Mouse (Mus musculus) kidney, postnatal 0 days (tissue): ENCODE data around the gene Rinl. TPM values are rescaled to one million over a fixed set of nuclear protein-coding genes. Genes with fewer than 3 reads are reported as not detected.
A peak's percentile ranks its signal among the peaks of the same experiment; 100 is the strongest.

Experiments
- ATAC-seq: fragments of 200-750 bp; cut with Nextera tagmentation; replicated peaks from 2 replicates; pipeline ENCODE4 v1.8.0; 2017; ENCODE audit warnings: low read depth, moderate number of reproducible peaks, moderate TSS enrichment, moderate library complexity; ENCODE audit not compliant: low FRiP score
- DNase-seq: peaks from one replicate; pipeline ENCODE4 v3.0.0-alpha.2; 2016; ENCODE audit warnings: low spot score
- H3K27ac ChIP-seq: fragments of 300-500 bp; sonication (generic); 2 replicates; pipeline ENCODE4 v1.5.1; 2014; ENCODE audit warnings: mild to moderate bottlenecking
- H3K27me3 ChIP-seq: fragments of 300-500 bp; sonication (generic); 2 replicates; pipeline ENCODE4 v1.6.1; 2014; ENCODE audit warnings: low read length, mixed read lengths; ENCODE audit not compliant: insufficient read depth
- H3K36me3 ChIP-seq: fragments of 300-500 bp; sonication (generic); 2 replicates; pipeline ENCODE4 v1.6.1; 2014; ENCODE audit warnings: low read length, mixed read lengths; ENCODE audit not compliant: insufficient read depth
- H3K4me1 ChIP-seq: fragments of 300-500 bp; sonication (generic); replicated peaks from 2 replicates; pipeline ENCODE4 v1.6.1; 2014; ENCODE audit warnings: antibody characterized with exemption, low read length, mixed read lengths; ENCODE audit not compliant: insufficient read depth
- H3K4me2 ChIP-seq: fragments of 300-500 bp; sonication (generic); 2 replicates; pipeline ENCODE4 v1.6.1; 2014; ENCODE audit warnings: mild to moderate bottlenecking, low read length, moderate library complexity, mixed read lengths
- H3K4me3 ChIP-seq: fragments of 300-500 bp; sonication (generic); replicated peaks from 2 replicates; pipeline ENCODE4 v1.5.1; 2014; ENCODE audit warnings: low read depth, low read length
- H3K9ac ChIP-seq: fragments of 300-500 bp; sonication (generic); 2 replicates; pipeline ENCODE4 v1.6.1; 2014; ENCODE audit warnings: low read depth, low read length
- H3K9me3 ChIP-seq: fragments of 300-500 bp; sonication (generic); replicated peaks from 2 replicates; pipeline ENCODE4 v1.6.1; 2016; ENCODE audit warnings: low read length, inconsistent platforms, mixed read lengths
- CTCF ChIP-seq: IDR thresholded peaks from 2 replicates; pipeline ENCODE4 v1.5.1; 2016; ENCODE audit warnings: antibody characterized with exemption, low read depth, mild to moderate bottlenecking, moderate library complexity
- WGBS: fragments of 180-500 bp; shearing (Covaris S2); extraction: QIAGEN DNeasy Blood & Tissue Kit; methylation state at CpG from one replicate; pipeline ENCODE4 v1.1.7; 2014; 5-methylcytosine and 5-hydroxymethylcytosine counted together
- polyA plus RNA-seq: library from polyadenylated mRNA; unstranded; fragments of >200 nt; fragmentation: Nextera tagmentation; extraction: Ambion mirVana; gene quantifications from 2 replicates; pipeline ENCODE4 v1.2.1, GENCODE M21; 2015

Gene Rinl
- polyA plus RNA-seq, 1 experiment from 2014 or later: 6.3 TPM

DNA sequence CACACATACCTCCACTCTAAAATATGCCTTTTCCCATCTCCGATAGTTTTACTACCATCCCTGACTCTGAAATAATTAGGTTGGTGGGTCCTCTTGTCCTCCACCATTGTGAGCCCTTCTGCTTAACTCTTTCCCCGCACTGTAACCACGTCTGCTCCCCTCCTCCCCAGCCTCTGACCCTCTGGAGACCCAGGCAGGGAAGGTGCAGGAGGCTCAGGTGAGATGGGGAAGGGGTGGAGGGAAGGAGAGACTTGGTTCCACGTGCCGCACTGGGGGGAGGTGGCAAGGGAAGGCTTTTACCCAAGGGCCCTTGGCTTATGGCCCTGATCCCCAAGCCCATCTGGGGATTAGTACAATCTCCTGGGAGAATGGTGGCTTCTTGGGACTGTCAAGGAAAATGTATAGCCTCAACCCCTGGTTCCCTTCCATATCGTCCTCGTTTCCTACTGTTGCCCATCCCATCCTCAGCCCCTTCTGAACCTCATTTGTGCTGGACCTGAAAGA lies 21.3 kb upstream of the Rinl start, which contains the start of gene Nfkbib:
Gene Nfkbib (minus strand): TSS at position 51 of the 504 bp plus-strand sequence.
- Histone ChIP-seq H3K4me3 (peak within 1 kb of the TSS; percentile 75), H3K9me3 (no peaks in the 10 kb centered on the region), H3K27me3 (no peaks in the 10 kb centered on the region), H3K36me3 (no peaks in the 10 kb centered on the region), H3K4me1 (peaks cover 13% of the 10 kb centered on the region; the same call in 1 of the 2 replicates), H3K27ac (peak within 1 kb of the TSS; percentile 31; the same call in 1 of the 2 replicates), H3K4me2 (peak within 1 kb of the TSS; percentile 70), H3K9ac (peak within 1 kb of the TSS; percentile 72)
- WGBS: 63% methylated on average over 7 of the region's 7 CpGs
- DNase-seq: no peak
- no peak for ATAC-seq
- no peak for TF ChIP-seq CTCF

DNA sequence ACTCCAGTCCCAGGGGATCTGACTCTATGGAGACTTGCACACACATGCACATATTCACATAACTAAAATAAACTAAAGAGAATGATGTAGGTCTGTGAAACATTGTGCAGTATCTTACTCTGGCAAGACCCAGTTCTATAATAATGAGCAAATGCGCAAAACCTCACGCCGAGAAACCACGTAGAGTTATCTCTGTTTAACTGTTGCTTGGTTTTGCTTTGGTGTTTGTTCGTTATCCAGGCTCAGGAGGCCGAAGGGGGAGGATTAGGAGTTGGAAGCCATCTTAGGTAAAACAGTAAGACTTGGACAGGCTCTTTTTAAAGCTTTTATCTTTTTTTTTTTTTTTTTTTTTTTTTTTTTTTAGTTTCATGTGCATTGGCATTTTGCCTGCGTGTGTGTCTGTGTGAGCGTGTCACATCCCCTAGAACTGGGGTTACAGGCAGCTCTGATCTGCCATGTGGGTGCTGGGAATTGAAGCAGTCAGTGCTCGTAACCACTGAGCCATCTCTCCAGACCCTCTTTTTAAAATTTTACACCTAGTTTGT lies 19.3 kb upstream of the Rinl start:
- no peak overlapping the region for H3K4me2 ChIP-seq
- no peak overlapping the region for H3K4me3 ChIP-seq
- TF ChIP-seq CTCF: no peak
- WGBS: 97% methylated on average over 9 of the region's 9 CpGs
- H3K4me1 ChIP-seq: peaks cover 13% of the 10 kb centered on the region; the same call in 1 of the 2 replicates
- H3K9ac ChIP-seq: no peak overlapping the region
- H3K9me3 ChIP-seq: no peaks in the 10 kb centered on the region
- ATAC-seq (no peak), DNase-seq (no peak)
- no peaks in the 10 kb centered on the region for H3K27me3 ChIP-seq
- H3K27ac ChIP-seq: no peak overlapping the region
- no peaks in the 10 kb centered on the region; the same call in 1 of the 2 replicates for H3K36me3 ChIP-seq

DNA sequence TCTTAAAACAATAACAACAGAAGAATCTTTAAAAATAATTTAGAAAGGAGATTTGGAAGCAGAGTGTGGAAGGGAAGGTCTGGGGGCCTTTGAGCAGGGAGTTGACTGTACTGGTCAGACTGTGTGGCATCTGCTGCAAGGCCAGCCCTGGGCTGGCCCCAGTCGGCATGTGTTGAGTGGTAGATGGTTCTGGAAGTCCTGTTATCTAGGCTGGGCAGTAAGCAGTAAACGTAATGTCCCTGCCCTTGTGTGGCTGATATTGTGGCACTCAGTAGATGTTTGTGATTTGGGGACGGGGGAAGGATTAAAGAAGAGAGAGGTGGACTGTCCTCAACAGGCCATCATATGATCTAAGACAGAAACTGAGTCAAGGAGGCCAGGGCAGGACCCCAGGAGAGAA lies 18.5 kb upstream of the Rinl start:
- DNase-seq (no peak), ATAC-seq (no peak)
- Histone ChIP-seq H3K4me2 (no peak overlapping the region), H3K27me3 (no peaks in the 10 kb centered on the region), H3K4me1 (peaks cover 9% of the 10 kb centered on the region; the same call in 1 of the 2 replicates), H3K9me3 (no peaks in the 10 kb centered on the region), H3K4me3 (no peak overlapping the region), H3K36me3 (no peaks in the 10 kb centered on the region; the same call in 1 of the 2 replicates), H3K9ac (no peak overlapping the region), H3K27ac (no peak overlapping the region)
- no peak for TF ChIP-seq CTCF
- 91% methylated on average over 3 of the region's 3 CpGs for WGBS

DNA sequence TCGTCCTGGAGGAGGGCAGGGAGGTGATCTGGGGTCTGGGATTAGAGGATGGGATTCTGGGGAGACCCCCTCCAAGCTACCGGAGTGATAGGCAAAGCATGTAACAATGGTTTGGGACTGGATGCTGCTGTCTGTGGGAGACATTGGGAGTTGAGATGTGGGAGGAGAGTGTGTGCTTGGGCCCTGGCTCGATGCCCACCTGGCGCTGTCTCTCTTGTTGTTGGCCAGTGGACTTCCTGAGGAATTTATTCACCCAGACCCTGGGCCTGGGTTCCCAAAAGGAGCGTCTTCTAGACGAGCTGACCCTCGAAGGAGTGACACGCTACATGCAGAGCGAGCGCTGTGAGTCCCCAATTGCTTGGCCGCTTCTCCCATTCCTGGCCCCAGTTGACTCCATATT lies 16.9 kb upstream of the Rinl start:
- 84% methylated on average over 11 of the region's 11 CpGs for WGBS
- H3K4me3 ChIP-seq: no peak overlapping the region
- no peak for TF ChIP-seq CTCF
- no peak for DNase-seq
- no peak overlapping the region for H3K4me2 ChIP-seq
- no peaks in the 10 kb centered on the region; the same call in 1 of the 2 replicates for H3K36me3 ChIP-seq
- no peak overlapping the region for H3K27ac ChIP-seq
- no peak for ATAC-seq
- no peaks in the 10 kb centered on the region for H3K9me3 ChIP-seq
- H3K4me1 ChIP-seq: 0 out of 2 replicates have a peak, but pooled peaks cover 4% of the 10 kb centered on the region
- no peaks in the 10 kb centered on the region for H3K27me3 ChIP-seq
- H3K9ac ChIP-seq: no peak overlapping the region

DNA sequence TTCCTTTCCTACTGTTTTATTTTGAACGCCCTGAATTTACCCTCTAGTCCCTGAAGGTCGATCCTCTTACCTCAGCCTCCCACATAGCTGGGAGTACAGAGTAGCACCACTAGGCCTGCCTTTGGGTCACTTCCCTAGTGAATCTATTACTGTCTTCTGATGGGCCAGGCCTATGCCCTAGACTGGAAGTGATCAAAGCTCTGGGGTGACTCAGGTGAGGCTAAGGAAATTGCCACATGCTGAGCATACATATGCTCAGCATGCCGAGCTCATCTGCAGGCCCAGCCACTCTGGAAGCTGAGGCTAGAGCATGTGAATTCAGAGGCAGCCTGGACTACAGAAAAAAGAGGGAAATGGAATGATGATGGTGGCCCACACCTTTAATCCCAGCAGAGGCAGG lies 15.6 kb upstream of the Rinl start:
- Histone ChIP-seq H3K9ac (no peak overlapping the region), H3K4me3 (no peak overlapping the region), H3K27me3 (no peaks in the 10 kb centered on the region), H3K4me2 (no peak overlapping the region), H3K4me1 (no peaks in the 10 kb centered on the region), H3K9me3 (no peaks in the 10 kb centered on the region), H3K27ac (no peak overlapping the region), H3K36me3 (no peaks in the 10 kb centered on the region; the same call in 1 of the 2 replicates)
- no peak for TF ChIP-seq CTCF
- DNase-seq (no peak), ATAC-seq (no peak)
- WGBS: 38% methylated on average over 3 of the region's 3 CpGs

DNA sequence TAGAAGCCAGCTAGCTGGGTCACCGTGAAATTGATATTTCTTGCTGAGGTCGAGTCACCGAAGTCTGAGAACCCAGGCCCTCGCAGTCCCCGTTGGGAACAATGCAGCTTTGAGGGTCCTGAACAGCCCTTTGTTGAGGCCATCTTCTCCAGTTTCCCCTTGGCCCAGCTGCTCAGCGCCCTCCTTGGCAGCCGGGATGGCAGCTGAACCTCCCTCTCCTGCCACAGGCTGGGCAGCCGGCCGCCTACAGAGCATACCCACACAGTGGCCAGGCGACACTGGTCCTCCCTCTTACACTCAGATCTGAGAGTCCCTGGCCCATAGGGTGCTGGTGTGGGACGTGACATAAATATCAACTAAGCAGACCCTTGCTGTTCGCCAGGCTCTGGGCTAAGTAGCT lies 14.6 kb upstream of the Rinl start:
- no peaks in the 10 kb centered on the region for H3K4me1 ChIP-seq
- H3K27ac ChIP-seq: no peak overlapping the region
- no peak overlapping the region for H3K4me3 ChIP-seq
- H3K4me2 ChIP-seq: no peak overlapping the region
- no peaks in the 10 kb centered on the region for H3K9me3 ChIP-seq
- H3K9ac ChIP-seq: no peak overlapping the region
- TF ChIP-seq CTCF: no peak
- ATAC-seq (no peak), DNase-seq (no peak)
- WGBS: 63% methylated on average over 12 of the region's 12 CpGs
- peaks cover 4% of the 10 kb centered on the region for H3K36me3 ChIP-seq
- H3K27me3 ChIP-seq: no peaks in the 10 kb centered on the region
